Mouse (Mus musculus) thymus, postnatal 25 days (tissue): ENCODE data around the gene Lingo2.
"Not testable (repeated sequence)": the region's sequence is repeated elsewhere in the genome, so short reads cannot be mapped to it uniquely, and the experiment has no call there.

ENCODE experiments used
- DNase-seq: peaks from one replicate; pipeline ENCODE4 v3.0.0; 2022

Gene Lingo2

DNA sequence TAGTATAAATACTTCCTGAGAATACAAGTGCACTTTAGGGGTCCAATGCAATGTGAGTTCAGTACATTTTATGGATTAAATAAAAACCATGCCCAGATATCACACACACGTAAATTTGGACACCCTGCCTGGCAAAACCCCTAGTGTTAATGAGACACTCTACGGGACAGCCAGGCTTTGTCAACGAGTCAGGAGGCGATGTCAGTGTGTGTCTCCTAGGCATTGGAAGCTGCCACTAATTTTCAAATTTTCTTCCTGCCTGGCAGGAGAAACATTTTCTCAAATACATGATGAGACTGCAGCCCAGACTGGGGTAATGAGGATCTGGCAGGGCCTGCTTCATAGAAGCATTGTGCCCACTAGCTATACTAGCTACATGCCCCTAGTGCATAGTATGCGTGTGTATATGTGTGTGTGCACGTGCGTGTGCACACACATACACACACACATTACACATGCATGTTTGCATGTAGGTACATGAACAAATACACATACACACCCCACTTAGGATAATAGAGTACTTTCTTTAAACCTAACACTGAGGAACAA is 1128.2 kb downstream of the Lingo2 start:
- no peak for DNase-seq

DNA sequence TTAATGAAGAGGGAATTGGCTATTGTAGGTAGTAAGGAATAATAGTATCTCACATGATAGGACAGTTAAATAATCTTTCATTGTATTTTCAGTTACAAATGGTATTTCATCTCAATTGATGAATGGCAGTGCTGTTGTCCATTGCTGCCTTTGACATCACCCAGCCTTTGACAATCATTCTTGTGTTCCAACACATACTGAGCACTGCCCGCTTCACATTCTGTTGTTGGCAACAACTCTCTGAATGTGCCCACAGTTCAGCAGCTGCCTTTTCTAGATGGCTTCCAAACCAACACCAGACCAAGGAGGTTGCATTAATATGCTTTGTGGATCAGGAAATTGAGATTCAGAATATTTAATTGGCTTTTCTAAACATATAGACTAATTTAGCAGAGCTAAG is 1130.8 kb downstream of the Lingo2 start:
- DNase-seq, result no peak

DNA sequence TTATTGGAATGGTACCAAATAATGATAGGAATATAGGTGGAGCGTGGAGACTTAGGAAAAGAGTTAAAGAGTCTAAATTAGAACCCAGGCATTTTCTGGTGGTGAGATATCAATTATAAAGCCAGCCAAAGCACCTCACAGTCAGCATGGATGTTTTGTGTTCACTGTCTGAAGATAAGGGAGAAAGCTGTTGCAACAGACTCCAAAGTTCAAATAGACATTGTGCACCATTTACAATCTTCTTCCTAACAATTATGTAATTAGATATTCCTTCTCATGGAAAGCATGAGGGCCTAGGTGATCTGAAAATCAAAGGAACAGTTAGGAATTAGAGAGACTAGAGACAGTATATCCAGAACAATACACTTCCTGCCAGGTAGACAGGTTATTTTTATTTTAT is 1136.8 kb downstream of the Lingo2 start:
- no peak for DNase-seq

DNA sequence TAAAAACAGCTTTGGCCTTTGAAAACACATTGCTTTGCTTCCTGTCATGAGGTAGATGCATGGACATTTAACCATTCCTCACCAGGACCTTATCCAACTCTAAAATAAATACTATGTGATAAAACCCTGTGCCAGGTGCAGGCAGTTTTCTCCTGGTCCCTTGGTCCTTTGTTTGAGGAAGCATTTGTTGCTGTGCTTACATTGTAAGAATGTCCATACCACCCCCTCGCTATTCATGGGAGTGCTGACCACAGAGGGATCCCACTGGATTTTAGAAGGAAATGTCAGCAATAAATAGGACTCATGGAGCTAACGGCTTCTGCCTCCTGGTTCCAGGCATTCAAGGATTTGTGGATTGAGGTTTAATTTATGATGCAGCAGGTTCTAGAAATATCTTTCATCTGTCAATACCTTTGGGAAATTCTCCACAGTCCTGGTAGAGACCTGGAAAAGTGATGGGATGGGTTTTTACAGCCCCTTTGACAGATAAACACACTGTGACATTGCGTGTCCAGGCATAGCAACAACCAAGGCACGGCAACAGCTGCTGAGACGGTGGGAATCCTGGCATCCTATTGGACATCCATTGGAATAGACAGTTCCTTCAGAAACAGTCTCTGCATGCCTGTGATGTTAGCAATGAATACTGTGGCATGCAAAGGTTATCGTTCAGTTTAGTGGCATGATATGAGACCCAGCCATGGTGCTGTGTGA is 1143.9 kb downstream of the Lingo2 start:
- no peak for DNase-seq

DNA sequence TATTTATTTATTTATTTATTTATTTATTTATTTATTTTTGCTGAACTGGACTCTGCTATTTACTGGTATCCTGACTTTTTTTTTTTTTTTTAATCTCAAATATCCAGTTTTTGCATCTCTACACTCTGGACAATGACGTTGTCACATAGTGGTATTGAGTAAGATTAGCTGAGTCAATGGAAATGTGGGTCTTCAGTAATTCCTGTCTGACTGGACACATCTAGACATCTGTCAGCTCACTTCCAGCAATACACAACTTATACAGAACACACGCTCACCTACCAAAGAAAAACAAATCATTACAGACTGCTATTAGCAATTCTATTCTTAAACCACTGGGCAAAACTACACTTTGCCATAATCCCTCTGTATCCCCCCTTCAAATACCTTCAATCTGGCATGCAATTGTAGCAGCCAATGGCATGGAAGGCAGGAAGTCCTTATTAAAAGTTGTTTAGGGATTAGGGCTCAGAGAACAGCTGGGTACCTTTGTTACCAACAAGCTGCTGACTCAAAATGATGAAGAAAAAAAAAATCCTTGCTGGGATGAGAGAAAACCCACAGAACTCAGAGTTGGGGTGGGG is 1144.6 kb downstream of the Lingo2 start:
- DNase-seq, result no peak

DNA sequence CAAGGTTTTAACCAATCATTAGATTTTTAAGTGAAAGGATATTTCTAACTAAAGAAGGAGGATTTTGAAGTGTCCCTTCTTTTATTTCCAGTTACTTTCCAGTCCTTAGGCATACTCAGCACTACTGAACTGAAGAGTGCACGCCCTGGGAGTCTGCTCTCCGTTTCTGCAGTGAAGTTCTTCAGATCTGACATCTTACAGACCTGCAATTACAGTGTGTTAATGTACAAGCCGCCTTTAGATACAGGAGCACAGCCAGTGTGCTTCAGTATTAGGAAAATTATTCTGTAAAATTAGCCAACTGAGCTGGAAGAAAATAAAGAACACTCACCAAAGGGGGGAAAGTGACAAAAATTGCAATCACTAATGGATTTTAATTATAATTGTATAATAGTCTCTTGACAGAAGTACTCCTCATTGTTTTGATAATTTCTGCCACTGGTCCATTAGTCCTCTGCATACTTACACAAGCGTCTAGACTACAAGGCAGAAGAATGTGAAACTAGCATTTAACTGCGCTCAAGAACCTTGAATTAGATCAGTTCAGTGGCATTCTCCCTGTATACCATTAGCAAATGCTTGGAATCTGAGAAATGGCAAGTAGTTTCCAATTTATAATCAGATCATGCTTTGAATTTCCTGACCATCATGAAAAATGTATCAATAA is 1167.2 kb downstream of the Lingo2 start:
- DNase-seq, result no peak

DNA sequence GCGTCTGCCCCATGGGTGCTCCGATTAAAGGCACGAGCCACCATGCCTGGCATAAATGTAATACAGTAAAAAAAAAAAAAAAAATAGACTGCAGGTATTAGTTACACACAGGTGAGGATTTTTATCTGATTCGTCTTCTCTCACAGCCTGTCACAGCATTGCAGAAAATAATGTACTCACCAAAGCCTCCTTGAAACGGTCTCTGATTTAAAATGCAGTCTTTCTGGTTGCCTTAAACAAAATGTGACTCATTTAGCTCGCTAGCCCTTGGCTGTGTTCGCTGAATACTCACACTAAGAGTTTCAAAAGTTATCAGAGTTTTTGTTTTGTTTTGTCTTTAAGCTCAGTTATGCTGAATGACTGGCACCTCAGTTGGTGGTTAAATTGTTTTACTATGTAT is 1180.7 kb downstream of the Lingo2 start:
- no peak for DNase-seq

DNA sequence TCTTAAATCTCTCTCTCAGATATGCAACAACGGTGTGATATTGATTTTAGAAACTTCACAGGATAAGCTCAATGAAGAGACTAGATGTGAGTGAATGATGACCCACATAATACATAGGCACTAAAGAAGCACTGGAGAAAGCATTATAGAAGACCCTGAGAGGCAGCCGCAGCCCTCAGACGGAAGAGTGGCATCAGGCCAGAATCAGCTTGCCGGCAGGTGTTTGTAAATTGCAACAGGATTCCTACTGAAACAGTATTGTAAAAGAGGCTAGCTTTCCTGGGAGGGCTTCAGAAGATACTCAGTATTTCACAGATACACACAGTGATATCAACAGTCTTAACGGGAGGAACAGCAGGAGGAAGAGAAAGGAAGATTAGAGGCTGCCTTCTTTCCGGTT is 1184.6 kb downstream of the Lingo2 start:
- DNase-seq, result no peak

DNA sequence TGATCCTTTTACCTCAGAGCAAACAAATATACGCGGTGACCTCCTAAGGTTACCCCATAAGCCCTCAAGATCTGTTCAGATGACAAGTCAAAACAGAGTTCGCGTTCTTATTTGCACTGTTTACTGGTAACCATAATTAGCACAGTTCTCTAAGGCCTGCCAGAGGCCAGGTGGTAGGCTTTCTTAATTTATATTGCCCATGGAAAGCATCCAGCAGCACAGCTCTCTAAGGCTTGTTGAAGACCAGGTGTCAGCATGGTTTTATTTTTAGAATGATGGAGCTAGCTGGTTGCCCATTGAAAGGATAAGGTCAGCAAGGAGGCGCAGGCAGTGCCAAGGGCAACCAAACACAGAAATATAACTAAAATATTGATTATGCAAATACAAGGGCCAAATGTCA is 1190.4 kb downstream of the Lingo2 start:
- no peak for DNase-seq

DNA sequence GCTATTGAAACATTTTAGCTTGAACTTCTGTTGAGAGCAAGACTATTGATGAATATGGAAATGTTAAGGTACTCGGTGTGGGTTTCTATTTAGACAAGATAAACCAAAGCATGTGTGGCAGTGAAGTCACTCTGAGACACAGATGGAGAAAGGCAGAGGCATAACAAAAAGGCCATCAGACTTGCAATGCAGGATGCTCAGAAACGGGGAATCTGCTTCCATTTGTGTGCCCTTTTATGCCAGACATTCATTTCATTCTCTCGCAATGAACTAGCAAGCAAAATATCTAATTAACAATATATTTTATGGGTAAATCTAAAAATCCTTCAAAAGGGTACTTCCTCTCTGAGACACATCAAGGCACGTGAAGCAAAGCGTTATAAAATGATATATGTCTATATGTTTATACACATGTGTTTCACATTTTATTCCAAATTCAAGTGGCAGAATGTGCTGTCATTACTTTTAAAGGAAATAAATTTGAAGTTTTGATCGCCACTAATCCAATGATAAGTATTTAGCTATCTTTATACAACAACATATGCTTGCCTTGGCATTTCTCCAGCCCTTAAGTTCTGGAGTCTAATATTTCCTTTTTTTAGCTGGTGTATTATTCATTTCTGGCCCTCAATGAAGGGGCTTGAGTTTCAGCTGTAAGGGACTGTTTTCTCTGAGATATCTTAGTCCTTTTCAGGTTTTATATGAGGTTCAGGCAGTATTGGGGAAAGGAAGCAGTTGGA is 1199.3 kb downstream of the Lingo2 start:
- no peak for DNase-seq

DNA sequence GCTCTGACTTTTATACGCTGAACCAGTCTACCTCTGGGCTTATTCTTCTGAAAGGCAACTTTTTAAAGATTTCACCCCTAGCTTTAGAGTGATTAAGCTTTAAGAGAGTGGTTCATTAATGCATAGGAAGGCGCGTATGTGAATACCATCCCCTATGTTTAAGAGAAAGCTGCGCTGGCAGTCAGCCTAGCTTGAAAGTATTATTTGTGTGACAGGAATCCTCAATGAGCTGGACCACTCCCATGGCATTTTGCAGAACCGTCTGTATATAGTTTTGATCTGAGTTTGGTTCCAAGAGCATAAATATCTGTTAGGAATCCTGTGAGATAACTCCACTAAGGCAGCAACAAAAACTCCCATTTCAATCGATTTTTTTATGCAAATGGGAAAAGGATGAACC is 1204.9 kb downstream of the Lingo2 start:
- DNase-seq, result no peak

DNA sequence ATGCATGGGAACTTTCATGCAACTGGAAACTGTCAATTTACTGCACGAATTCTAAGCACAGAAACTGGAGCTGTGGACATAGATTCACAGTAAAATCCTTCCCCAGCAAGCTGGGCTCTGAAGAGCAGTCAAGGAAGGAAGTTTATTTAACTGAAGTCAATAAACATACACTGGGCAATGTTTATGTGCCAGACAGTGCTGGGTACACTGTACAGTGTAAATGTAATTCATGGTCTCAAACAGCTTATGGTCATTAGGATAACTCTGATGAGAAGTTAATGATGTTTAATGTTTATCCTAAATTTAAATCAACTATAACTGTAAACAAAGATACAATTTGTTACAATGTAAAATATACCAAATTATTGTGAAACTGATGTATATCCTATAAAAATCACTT is 1226.8 kb downstream of the Lingo2 start:
- DNase-seq, result no peak

DNA sequence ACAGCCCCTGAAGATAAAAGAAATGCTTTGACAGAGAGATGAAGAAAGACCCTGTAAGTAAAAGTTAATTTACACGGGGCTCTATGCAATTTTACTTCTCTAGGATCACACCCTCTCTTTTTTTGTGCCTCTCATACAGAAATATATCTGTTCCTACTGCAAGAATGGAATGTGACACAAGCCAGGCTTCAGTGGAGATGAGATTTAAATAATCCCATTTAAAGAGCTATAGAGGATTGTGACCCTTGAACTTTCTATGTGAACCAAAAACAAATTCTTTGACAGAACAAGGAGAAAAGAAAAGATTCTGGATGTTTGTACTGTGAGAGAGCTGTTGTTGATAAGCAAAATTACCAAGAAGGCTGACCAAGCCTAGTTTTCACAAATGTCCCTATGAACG is 1247.4 kb downstream of the Lingo2 start:
- DNase-seq, result no peak

DNA sequence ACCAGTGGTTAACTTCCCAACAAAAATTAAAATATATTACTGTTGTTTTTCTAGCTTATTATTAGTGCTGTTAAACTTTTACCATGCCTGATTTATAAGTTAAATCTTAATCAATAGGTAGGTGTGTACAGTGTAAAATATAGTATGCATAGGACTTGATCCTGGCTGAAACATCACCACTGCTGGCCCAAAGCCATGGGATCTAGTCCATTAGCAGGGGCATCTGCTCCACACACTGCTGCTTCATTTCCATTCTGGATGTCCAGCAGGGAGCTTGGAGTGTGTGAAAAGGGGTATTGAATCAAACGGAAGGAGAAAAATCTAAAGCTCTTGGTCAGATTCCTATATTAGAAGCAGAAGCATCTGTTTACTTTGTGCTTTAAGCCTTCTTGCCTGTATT is 1248.9 kb downstream of the Lingo2 start:
- no peak for DNase-seq

DNA sequence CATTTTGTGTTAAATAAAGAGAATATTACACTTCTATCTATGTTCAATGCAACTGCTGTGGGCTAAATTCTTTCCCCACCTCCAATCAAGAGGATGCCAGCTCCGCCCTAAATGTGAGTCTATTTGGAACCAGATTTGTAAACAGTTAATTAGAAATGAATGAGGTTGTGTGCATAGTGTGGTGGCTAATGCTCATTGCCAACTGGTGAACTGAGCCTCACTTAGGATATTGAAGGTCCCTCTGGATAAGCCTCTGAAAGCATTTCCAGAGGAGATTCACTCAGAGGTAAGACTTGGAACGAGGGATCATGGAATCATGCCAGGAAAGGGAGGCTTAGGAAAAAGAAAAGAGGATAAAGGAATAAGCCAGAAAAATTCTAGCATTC is 1256.4 kb downstream of the Lingo2 start:
- DNase-seq, result no peak

DNA sequence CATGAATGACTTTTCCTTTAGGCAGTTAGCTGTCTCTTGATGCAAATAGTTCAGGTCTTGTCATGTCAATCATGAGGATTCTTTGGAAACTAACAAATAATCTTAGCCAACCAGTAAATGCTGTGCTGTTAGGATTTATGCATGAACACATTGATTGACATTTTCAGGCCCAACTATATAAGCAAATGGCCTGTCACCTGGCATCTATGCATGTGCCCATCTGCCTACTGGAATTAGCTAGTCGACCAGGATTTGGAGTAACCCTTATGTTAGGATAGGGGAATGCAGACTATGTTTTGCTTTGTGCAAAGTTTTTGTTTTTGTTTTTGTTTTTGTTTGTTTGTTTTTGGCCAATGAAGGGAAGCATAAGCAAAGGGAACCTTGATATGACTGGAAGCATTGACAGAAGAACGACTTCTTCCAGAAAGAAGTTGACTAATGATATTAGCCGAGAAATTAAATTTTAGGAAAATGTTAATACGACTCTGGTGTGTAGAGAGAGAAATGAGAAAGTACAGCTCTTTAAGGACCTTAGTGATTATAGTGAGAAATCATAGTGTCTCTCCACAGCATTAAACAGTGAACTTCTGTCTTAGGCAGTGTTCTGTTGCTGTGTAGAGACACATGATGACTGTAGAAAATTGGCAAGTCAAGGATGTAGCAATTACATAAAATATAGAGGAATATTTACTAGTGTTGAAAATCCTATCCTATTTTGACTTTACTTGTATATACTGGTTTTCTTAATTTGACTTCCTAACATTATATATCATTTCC is 1257.0 kb downstream of the Lingo2 start:
- no peak for DNase-seq

DNA sequence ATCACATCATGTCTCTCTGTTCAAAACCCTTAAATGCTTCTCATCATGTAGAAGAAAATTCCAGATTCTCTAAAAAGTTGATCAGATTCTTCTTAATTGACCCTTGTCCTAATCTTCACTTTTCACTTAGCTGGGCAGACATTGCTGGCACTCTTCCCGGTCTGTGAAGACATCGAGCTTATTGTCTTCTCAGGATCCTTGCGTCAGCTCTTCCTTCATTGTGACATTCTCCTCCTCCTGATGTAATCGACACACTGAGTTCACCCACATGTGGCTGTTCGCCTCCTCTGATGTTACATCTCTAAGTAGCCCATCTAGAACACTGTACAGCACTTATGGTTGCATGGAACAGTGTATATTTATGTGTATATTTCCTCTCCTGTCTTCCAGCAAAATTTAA is 1261.0 kb downstream of the Lingo2 start:
- no peak for DNase-seq

DNA sequence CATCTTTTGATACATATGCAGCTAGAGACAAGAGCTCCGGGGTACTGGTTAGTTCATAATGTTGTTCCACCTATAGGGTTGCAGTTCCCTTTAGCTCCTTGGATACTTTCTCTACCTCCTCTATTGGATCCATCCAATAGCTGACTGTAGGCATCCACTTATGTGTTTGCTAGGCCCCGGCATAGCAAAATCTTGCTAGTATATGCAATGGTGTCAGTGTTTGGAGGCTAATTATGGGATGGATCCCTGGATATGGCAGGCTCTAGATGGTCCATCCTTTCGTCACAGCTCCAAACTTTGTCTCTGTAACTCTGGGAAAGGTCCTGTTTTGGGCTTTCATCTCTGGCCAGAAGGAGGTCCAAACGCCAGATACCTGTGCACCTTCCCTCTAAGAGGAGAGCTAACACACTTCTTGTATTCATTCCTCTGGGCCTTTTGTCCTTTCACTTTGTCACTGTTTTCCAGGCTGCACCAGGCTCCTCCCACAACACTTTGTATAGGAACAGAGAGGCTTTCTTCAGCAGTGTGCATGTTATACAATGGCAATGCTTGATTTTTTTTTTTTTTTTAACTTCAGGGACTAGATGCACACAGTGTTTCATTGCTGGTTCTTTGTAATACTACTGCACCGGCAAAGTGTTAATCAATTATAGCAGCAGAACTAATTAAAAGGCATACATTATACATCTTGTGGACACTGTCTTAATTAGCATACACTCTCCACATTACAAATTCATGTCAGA is 1262.9 kb downstream of the Lingo2 start:
- DNase-seq, result not testable (repeated sequence)
